Mouse (Mus musculus): Measurements from ENCODE around the gene Capzb. TPM values are rescaled to one million over a fixed set of nuclear protein-coding genes. Genes with fewer than 3 reads are reported as not detected.

Capzb gene
- total and polyA plus RNA-seq, 3 experiments: 86.4 to 388 (median 160) TPM

- no peak overlapping the region for H3K9ac ChIP-seq (ENCODE audit: insufficient read depth, low read depth)
- H3K79me2 ChIP-seq (replicated peaks; ENCODE audit: control insufficient read depth, extremely low read depth, insufficient read depth, poor library complexity, severe bottlenecking): no peaks in the 10 kb centered on the region; the same call in 1 of the 2 replicates
- H3K4me3 ChIP-seq (replicated peaks in 1 of 3; ENCODE audit: low read depth in 2 of 3, low read length in 2 of 3, poor library complexity in 1 of 3): no peak overlapping the region
- H3K27ac ChIP-seq (ENCODE audit: insufficient read depth, low read depth): no peak overlapping the region
- peaks cover 17 to 24% of the 10 kb centered on the region in 2 experiments for H3K4me1 ChIP-seq (ENCODE audit: control insufficient read depth in 1 of 2, insufficient read depth in 2 of 2)
- dilution Hi-C loops (cut with MboI; ENCODE audit: extremely low pct_ligation_motif_present, extremely low pct_unique_long_range_greater_than_20kb, low sequenced_read_pairs) (no loop called here), in situ Hi-C loops (cut with MboI; ENCODE audit: low pct_ligation_motif_present, low pct_unique_long_range_greater_than_20kb, low sequenced_read_pairs) (no loop called here)
- no peak for DNase-seq (ENCODE audit: extremely low read depth)
- TF ChIP-seq RCOR1 (conservative IDR thresholded peaks at IDR 0.05; ENCODE audit: low read depth, low read length) (no peak), POLR2AphosphoS2 (IDR thresholded peaks at IDR 0.05; ENCODE audit: low read depth, low read length) (no peak)
- no peaks in the 10 kb centered on the region for H3K9me3 ChIP-seq (replicated peaks; ENCODE audit: low read length)
- no peak overlapping the region for H3K4me2 ChIP-seq (ENCODE audit: insufficient read depth, low read depth, poor library complexity, severe bottlenecking)
- peaks cover 79 to 96% of the 10 kb centered on the region in 2 experiments for H3K36me3 ChIP-seq (replicated peaks in 1 of 2; ENCODE audit: control insufficient read depth in 1 of 2, insufficient read depth in 1 of 2, low read length in 1 of 2)
- H3K27me3 ChIP-seq (replicated peaks): no peaks in the 10 kb centered on the region
Observed at GRCm38 (mm10) chr4:139262981-139263380, 70.3 kb downstream of the Capzb start.

GRCm38 (mm10) chr4:139265783-139266499, 73.2 kb downstream of the Capzb start:
- peaks cover 71 to 98% of the 10 kb centered on the region in 2 experiments for H3K36me3 ChIP-seq (replicated peaks in 1 of 2; ENCODE audit: control insufficient read depth in 1 of 2, insufficient read depth in 1 of 2, low read length in 1 of 2)
- TF ChIP-seq SIN3A (IDR thresholded peaks at IDR 0.05; ENCODE audit: low read length): no peak
- H3K4me2 ChIP-seq (ENCODE audit: insufficient read depth, low read depth, poor library complexity, severe bottlenecking): no peak overlapping the region
- no peak overlapping the region for H3K9ac ChIP-seq (ENCODE audit: insufficient read depth, low read depth)
- peaks cover 0 to 2% of the 10 kb centered on the region in 2 experiments; a peak in 1 of 4 replicates for H3K4me1 ChIP-seq (ENCODE audit: control insufficient read depth in 1 of 2, insufficient read depth in 2 of 2)
- H3K4me3 ChIP-seq (replicated peaks in 1 of 3; ENCODE audit: low read depth in 2 of 3, low read length in 2 of 3, poor library complexity in 1 of 3): no peak overlapping the region
- no peak overlapping the region for H3K27ac ChIP-seq (ENCODE audit: insufficient read depth, low read depth)
- in situ Hi-C loops (cut with MboI; ENCODE audit: low pct_ligation_motif_present, low pct_unique_long_range_greater_than_20kb, low sequenced_read_pairs): no loop called here
- H3K79me2 ChIP-seq (replicated peaks; ENCODE audit: control insufficient read depth, extremely low read depth, insufficient read depth, poor library complexity, severe bottlenecking): no peaks in the 10 kb centered on the region
- dilution Hi-C loops (cut with MboI; ENCODE audit: extremely low pct_ligation_motif_present, extremely low pct_unique_long_range_greater_than_20kb, low sequenced_read_pairs): no loop called here
- no peak for DNase-seq (ENCODE audit: extremely low read depth)
- H3K27me3 ChIP-seq (replicated peaks): no peaks in the 10 kb centered on the region
- H3K9me3 ChIP-seq (replicated peaks; ENCODE audit: low read length): no peaks in the 10 kb centered on the region

- in situ Hi-C loops (cut with MboI; ENCODE audit: low pct_ligation_motif_present, low pct_unique_long_range_greater_than_20kb, low sequenced_read_pairs) (no loop called here), dilution Hi-C loops (cut with MboI; ENCODE audit: extremely low pct_ligation_motif_present, extremely low pct_unique_long_range_greater_than_20kb, low sequenced_read_pairs) (no loop called here)
- Histone ChIP-seq H3K27ac (ENCODE audit: insufficient read depth, low read depth) (no peak overlapping the region), H3K36me3 (replicated peaks in 1 of 2; ENCODE audit: control insufficient read depth in 1 of 2, insufficient read depth in 1 of 2, low read length in 1 of 2) (peaks cover 66 to 98% of the 10 kb centered on the region in 2 experiments), H3K27me3 (replicated peaks) (no peaks in the 10 kb centered on the region), H3K4me1 (ENCODE audit: control insufficient read depth in 1 of 2, insufficient read depth in 2 of 2) (peaks cover 0 to 3% of the 10 kb centered on the region in 2 experiments; a peak in 1 of 4 replicates), H3K9me3 (replicated peaks; ENCODE audit: low read length) (no peaks in the 10 kb centered on the region), H3K4me3 (replicated peaks in 1 of 3; ENCODE audit: low read depth in 2 of 3, low read length in 2 of 3, poor library complexity in 1 of 3) (no peak overlapping the region), H3K4me2 (ENCODE audit: insufficient read depth, low read depth, poor library complexity, severe bottlenecking) (no peak overlapping the region), H3K9ac (ENCODE audit: insufficient read depth, low read depth) (no peak overlapping the region), H3K79me2 (replicated peaks; ENCODE audit: control insufficient read depth, extremely low read depth, insufficient read depth, poor library complexity, severe bottlenecking) (no peaks in the 10 kb centered on the region)
- DNase-seq (ENCODE audit: extremely low read depth): no peak
- TF ChIP-seq KAT2A (IDR thresholded peaks at IDR 0.05; ENCODE audit: insufficient replicate concordance, low read length): no peak
Observed at GRCm38 (mm10) chr4:139266500-139266865, 73.8 kb downstream of the Capzb start.

- H3K79me2 ChIP-seq (replicated peaks; ENCODE audit: control insufficient read depth, extremely low read depth, insufficient read depth, poor library complexity, severe bottlenecking): no peaks in the 10 kb centered on the region
- no peaks in the 10 kb centered on the region for H3K27me3 ChIP-seq (replicated peaks)
- dilution Hi-C loops (cut with MboI; ENCODE audit: extremely low pct_ligation_motif_present, extremely low pct_unique_long_range_greater_than_20kb, low sequenced_read_pairs) (no loop called here), in situ Hi-C loops (cut with MboI; ENCODE audit: low pct_ligation_motif_present, low pct_unique_long_range_greater_than_20kb, low sequenced_read_pairs) (no loop called here)
- no peak overlapping the region for H3K9ac ChIP-seq (ENCODE audit: insufficient read depth, low read depth)
- H3K36me3 ChIP-seq (replicated peaks in 1 of 2; ENCODE audit: control insufficient read depth in 1 of 2, insufficient read depth in 1 of 2, low read length in 1 of 2): peaks cover 58 to 98% of the 10 kb centered on the region in 2 experiments
- H3K27ac ChIP-seq (ENCODE audit: insufficient read depth, low read depth): no peak overlapping the region
- no peaks in the 10 kb centered on the region for H3K9me3 ChIP-seq (replicated peaks; ENCODE audit: low read length)
- peaks cover 0 to 3% of the 10 kb centered on the region in 2 experiments; a peak in 1 of 4 replicates for H3K4me1 ChIP-seq (ENCODE audit: control insufficient read depth in 1 of 2, insufficient read depth in 2 of 2)
- no peak overlapping the region for H3K4me3 ChIP-seq (replicated peaks in 1 of 3; ENCODE audit: low read depth in 2 of 3, low read length in 2 of 3, poor library complexity in 1 of 3)
- no peak overlapping the region for H3K4me2 ChIP-seq (ENCODE audit: insufficient read depth, low read depth, poor library complexity, severe bottlenecking)
- no peak for DNase-seq (ENCODE audit: extremely low read depth)
- TF ChIP-seq IRF4 (IDR thresholded peaks at IDR 0.05; ENCODE audit: low read depth, low read length) (no peak), ZMIZ1 (IDR thresholded peaks at IDR 0.05; ENCODE audit: low read depth, low read length) (no peak), MAZ (IDR thresholded peaks at IDR 0.05; ENCODE audit: low read depth, low read length) (no peak), ZKSCAN1 (IDR thresholded peaks at IDR 0.05; ENCODE audit: borderline replicate concordance, low read depth, low read length) (no peak), TBP (conservative IDR thresholded peaks at IDR 0.05; ENCODE audit: low read depth, low read length) (no peak), MAX (IDR thresholded peaks at IDR 0.05; ENCODE audit: low read length) (no peak), NRF1 (IDR thresholded peaks at IDR 0.05; ENCODE audit: low read depth, low read length) (no peak), TCF12 (IDR thresholded peaks at IDR 0.05; ENCODE audit: low read depth, low read length) (no peak), JUND (conservative IDR thresholded peaks at IDR 0.05; ENCODE audit: low read depth, low read length) (no peak), RAD21 (IDR thresholded peaks at IDR 0.05; ENCODE audit: low read depth, low read length) (no peak), CHD1 (IDR thresholded peaks at IDR 0.05; ENCODE audit: low read depth, low read length) (no peak), E2F4 (IDR thresholded peaks at IDR 0.05; ENCODE audit: insufficient replicate concordance, low read depth, low read length) (no peak)
Observed at GRCm38 (mm10) chr4:139267335-139267734, 74.6 kb downstream of the Capzb start.
